Mouse (Mus musculus) forebrain, postnatal 0 days (tissue): ENCODE measurements around the gene Olfr221. TPM values are rescaled to one million over a fixed set of nuclear protein-coding genes. Genes with fewer than 3 reads are reported as not detected.

Source experiments
- ATAC-seq: fragments of 200-750 bp; cut with Nextera tagmentation; 2 replicates; pipeline ENCODE4 v1.8.0; 2017; ENCODE audit warnings: mild to moderate bottlenecking, moderate library complexity
- DNase-seq: peaks from one replicate; pipeline ENCODE4 v3.0.0-alpha.2; 2015
- H3K27ac ChIP-seq: fragments of 300-500 bp; sonication (generic); 2 replicates; pipeline ENCODE4 v1.5.1; 2014; ENCODE audit warnings: low read depth, mild to moderate bottlenecking, antibody characterized with exemption, low read length, moderate library complexity, mixed read lengths
- H3K27me3 ChIP-seq: fragments of 300-500 bp; sonication (generic); 2 replicates; pipeline ENCODE4 v1.6.1; 2014; ENCODE audit warnings: mild to moderate bottlenecking, low read length, mixed read lengths; ENCODE audit not compliant: insufficient read depth
- H3K36me3 ChIP-seq: fragments of 300-500 bp; sonication (generic); 2 replicates; pipeline ENCODE4 v1.6.1; 2014; ENCODE audit warnings: mild to moderate bottlenecking, moderate library complexity; ENCODE audit not compliant: insufficient read depth
- H3K4me1 ChIP-seq: fragments of 300-500 bp; sonication (generic); 2 replicates; pipeline ENCODE4 v1.6.1; 2014; ENCODE audit warnings: antibody characterized with exemption; ENCODE audit not compliant: insufficient read depth
- H3K4me2 ChIP-seq: fragments of 300-500 bp; sonication (generic); 2 replicates; pipeline ENCODE4 v1.6.1; 2014; ENCODE audit warnings: low read depth, mild to moderate bottlenecking, moderate library complexity
- H3K4me3 ChIP-seq: fragments of 300-500 bp; sonication (generic); 2 replicates; pipeline ENCODE4 v1.5.1; 2014; ENCODE audit warnings: low read depth, low read length, mixed read lengths
- H3K9ac ChIP-seq: fragments of 300-500 bp; sonication (generic); 2 replicates; pipeline ENCODE4 v1.6.1; 2014; ENCODE audit warnings: mild to moderate bottlenecking
- H3K9me3 ChIP-seq: fragments of 300-500 bp; sonication (generic); 2 replicates; pipeline ENCODE4 v1.6.1; 2016; ENCODE audit warnings: low read length
- CTCF ChIP-seq: sonication (generic); IDR thresholded peaks from 2 replicates; pipeline ENCODE4 v1.5.1; 2016; ENCODE audit warnings: antibody characterized with exemption, control low read depth, low read depth
- WGBS: fragments of 180-500 bp; shearing (Covaris S2); extraction: QIAGEN DNeasy Blood & Tissue Kit; methylation state at CpG from one replicate; pipeline ENCODE4 v1.1.7; 2014; 5-methylcytosine and 5-hydroxymethylcytosine counted together
- polyA plus RNA-seq: library from polyadenylated mRNA; unstranded; fragments of >200 nt; fragmentation: Nextera tagmentation; extraction: Ambion mirVana; gene quantifications from 2 replicates; pipeline ENCODE4 v1.2.1, GENCODE M21; 2015
- total RNA-seq: library from RNA; depleted of rRNA; stranded (reverse); fragments of >200 nt; gene quantifications from 2 replicates; pipeline ENCODE4 v1.2.3, GENCODE M21; 2014

Gene Olfr221
- total and polyA plus RNA-seq, 2 experiments from 2014 or later: not detected

DNA sequence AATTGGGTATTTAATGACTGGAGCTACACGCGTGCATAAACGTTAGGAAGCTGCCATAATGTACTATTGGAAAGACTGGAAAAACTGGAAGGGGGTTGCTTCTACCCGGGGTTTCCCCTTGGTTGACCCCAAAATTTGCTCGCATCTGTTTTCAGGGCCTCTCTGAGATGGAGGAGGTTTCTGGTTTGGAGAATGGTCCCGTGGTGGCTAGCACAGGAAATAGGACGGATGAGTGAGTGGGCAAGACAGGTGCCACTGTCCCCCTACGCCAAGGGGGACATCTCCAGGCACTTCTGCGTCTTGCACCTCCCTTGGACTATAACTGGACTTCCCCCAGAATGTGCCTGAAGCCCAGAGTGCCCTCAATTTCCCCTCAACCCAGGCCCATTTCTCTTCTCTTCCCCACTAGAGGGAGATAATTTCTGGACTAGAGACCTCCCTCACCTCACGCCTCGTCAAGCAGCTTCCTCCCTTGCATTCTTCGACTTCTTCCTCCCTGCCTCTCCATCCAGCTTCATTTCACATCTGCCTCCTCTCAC, 23.1 kb downstream of the Olfr221 start:
- 24% methylated on average over 12 of the region's 12 CpGs for WGBS
- no peaks in the 10 kb centered on the region for H3K36me3 ChIP-seq
- H3K4me1 ChIP-seq: peaks cover 15% of the 10 kb centered on the region; the same call in 1 of the 2 replicates
- H3K4me2 ChIP-seq: peak overlapping the region; percentile 77
- peak overlapping the region; percentile 93 for H3K9ac ChIP-seq
- DNase-seq (no peak), ATAC-seq (no peak; the same call in 1 of the 2 replicates)
- H3K27me3 ChIP-seq: no peaks in the 10 kb centered on the region
- TF ChIP-seq CTCF: no peak
- H3K27ac ChIP-seq: peak overlapping the region; percentile 99
- H3K9me3 ChIP-seq: no peaks in the 10 kb centered on the region
- H3K4me3 ChIP-seq: peak overlapping the region; percentile 76

DNA sequence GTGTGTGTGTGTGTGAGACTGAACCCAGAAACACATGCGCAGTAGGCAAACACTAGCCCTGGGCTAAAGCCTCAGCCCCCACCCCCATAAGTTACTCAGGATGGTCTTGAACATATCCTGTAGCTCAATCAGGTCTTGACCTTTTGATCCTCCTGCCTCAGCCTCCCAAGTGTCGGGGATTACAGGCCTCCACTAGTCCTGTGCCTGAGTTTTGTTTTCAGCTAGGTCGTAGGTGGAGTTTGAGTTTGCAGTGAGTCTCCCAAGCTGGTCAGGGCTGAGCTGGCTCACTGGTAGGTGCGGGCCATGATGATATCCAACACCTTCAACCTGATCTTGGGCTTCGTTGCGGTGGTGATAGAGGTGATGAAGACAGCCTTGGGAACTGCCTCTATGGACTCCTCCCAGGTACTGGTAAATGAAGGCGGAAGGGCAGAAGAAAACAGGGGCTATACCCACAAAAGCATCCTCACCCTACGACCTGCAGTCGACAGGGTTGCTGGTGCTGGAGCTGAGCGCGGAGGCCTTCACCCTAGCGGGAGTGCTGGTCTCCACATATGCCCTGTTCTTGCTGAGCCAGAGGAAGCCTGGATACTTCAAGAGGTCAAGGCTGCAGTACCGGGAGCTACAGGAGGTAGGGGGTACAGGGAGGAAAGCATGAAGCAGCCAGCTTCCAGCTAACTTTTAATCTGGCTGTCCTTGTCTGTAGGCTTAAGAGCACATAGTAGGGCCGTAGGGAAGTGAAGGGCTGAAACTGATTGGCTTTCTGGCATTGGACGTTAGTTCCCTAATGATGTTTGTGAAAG, 23.8 kb downstream of the Olfr221 start:
- Histone ChIP-seq H3K9ac (peak overlapping the region; percentile 93; the same call in 1 of the 2 replicates), H3K4me1 (peaks cover 15% of the 10 kb centered on the region; the same call in 1 of the 2 replicates), H3K4me2 (peak overlapping the region; percentile 77), H3K27me3 (no peaks in the 10 kb centered on the region), H3K9me3 (no peaks in the 10 kb centered on the region), H3K36me3 (no peaks in the 10 kb centered on the region), H3K4me3 (0 out of 2 replicates have a peak overlapping the region, but pooled peaks have one; percentile 76), H3K27ac (peak overlapping the region; percentile 99; the same call in 1 of the 2 replicates)
- WGBS: 85% methylated on average over 15 of the region's 15 CpGs
- TF ChIP-seq CTCF: no peak
- ATAC-seq (no peak), DNase-seq (no peak)

DNA sequence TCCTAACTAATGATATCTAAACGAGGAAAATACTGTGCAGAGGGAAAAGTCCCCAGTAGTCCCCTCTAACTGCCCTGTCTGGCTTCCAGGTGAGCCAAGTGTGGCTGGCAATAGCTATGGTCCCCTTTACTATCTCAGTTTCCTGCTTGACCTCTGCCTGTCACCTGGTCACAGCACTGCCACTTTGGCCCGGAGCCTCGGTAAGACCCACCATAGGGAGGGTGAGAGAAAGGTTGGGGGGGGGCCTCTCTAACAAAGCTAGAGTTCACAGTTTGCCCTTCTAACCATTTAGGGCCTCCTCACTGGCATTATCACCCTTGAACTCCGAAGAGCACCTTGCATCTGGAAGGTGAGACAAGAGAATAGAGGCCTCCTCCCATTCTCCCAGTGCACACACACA, 24.6 kb downstream of the Olfr221 start:
- no peaks in the 10 kb centered on the region for H3K27me3 ChIP-seq
- no peak overlapping the region for H3K27ac ChIP-seq
- 82% methylated on average over 4 of the region's 4 CpGs for WGBS
- H3K36me3 ChIP-seq: no peaks in the 10 kb centered on the region
- no peak overlapping the region for H3K9ac ChIP-seq
- ATAC-seq (no peak), DNase-seq (no peak)
- no peaks in the 10 kb centered on the region for H3K9me3 ChIP-seq
- no peak for TF ChIP-seq CTCF
- peaks cover 12% of the 10 kb centered on the region; the same call in 1 of the 2 replicates for H3K4me1 ChIP-seq
- no peak overlapping the region for H3K4me3 ChIP-seq
- H3K4me2 ChIP-seq: no peak overlapping the region

DNA sequence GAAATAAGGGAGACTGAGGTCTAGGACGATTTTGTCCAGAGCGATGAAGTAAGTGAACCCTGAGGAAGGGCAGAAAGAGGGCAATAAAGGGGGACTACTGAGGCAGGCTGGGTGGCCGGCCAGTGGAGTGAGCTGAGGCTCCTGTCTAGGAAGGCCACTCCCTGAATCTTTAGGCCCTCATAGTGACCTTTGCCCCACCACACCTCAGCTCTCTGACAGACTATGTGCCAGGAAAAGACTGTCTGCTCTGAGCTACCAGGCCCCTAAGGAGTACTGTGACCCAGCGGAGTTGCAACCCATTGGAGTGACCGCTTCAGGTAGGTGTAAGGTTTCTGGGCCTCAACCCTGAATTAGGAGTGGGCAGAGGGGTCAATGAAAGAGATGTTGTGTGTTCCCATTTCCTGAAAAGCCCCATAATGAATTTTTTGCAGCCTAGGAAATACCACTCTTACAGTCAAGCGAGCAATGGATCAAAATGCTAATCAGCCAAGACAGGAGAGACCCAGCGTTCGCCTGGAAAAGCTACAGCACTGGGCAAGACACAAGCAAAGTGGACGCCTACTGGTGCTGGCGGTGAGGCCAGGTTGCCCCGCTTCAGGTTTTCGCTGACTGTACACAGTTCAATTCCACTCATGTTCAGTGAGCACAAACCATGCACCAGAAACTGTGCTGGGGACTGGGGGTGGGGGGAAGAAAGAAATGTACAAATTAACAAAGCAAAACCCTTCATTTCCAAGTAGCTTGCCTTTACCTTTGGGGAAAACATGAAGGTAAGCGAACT, 25.4 kb downstream of the Olfr221 start:
- Histone ChIP-seq H3K4me2 (no peak overlapping the region), H3K9ac (no peak overlapping the region), H3K27me3 (no peaks in the 10 kb centered on the region), H3K4me3 (no peak overlapping the region), H3K9me3 (no peaks in the 10 kb centered on the region), H3K4me1 (peaks cover 8% of the 10 kb centered on the region), H3K36me3 (no peaks in the 10 kb centered on the region), H3K27ac (no peak overlapping the region)
- TF ChIP-seq CTCF: no peak
- DNase-seq (no peak), ATAC-seq (no peak)
- 73% methylated on average over 13 of the region's 13 CpGs for WGBS

DNA sequence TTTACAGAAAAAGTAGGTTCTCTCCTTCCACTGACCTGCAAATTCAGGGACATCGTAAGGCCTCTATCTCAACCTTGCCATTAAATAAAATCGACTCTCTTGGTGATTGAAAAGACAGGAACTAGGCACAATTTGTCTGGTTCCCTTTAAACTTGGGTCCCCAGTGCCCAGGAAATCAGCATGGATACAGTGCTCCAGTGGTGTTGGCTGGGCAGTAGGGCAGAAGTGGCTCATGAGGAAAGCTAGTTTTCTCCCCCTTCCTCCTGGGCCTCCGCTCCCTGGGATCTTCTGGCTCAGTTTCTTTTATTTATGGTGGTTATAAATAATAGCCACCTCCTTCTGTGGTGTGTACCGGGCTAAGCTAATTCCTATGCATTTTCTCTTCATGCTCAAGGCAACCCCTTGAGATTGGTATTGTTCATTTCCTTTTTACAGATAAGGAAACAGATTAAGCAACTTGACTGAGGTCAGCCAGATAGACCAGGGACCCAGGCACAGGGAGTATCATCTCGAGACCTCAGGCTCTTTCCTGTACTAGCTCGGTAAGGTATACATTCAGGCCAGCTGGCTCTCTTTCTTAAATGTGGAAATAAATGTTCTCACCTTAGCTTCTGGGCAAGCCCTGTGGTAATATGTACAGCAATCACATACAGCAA, 26.7 kb downstream of the Olfr221 start, which contains the start of gene Tmem253:
Gene Tmem253 (plus strand): TSS at position 214 of the 656 bp plus-strand sequence.
- no peak for TF ChIP-seq CTCF
- H3K4me3 ChIP-seq: peak within 1 kb of the TSS; percentile 70
- H3K27ac ChIP-seq: peak within 1 kb of the TSS; percentile 90
- H3K4me1 ChIP-seq: peaks cover 13% of the 10 kb centered on the region
- DNase-seq (no peak), ATAC-seq (no peak)
- 25% methylated on average over 6 of the region's 6 CpGs for WGBS
- H3K27me3 ChIP-seq: no peaks in the 10 kb centered on the region
- no peaks in the 10 kb centered on the region for H3K36me3 ChIP-seq
- H3K9me3 ChIP-seq: no peaks in the 10 kb centered on the region
- H3K4me2 ChIP-seq: peak within 1 kb of the TSS; percentile 65
- peak within 1 kb of the TSS; percentile 74 for H3K9ac ChIP-seq

DNA sequence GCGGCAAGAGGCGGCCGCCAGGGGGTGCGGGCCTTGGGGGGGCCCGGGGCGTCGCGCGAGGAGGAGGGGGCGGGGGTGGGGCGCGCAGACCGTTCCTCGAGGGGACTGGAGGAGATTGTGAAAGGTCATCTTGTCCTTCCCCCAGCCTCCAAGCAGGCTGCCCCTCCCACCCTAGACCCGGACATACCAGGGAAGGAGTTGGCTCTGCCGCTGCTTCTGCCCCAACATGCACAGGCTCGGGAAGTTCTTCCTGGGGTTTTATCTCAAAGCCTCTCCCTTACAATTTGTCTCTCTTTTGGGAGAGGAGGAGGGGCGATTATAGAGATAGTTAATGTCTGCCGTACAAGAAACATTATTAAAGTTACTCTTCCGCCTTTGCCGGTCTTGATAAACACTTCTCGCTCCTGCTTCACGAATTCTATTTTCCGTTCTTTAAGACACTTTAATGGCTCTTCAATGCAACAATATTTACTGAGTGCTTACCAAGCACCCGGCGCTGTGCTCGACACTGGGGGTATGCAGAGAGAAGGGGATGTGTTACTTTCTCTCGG, 27.4 kb downstream of the Olfr221 start:
- Histone ChIP-seq H3K4me3 (peak overlapping the region; percentile 70), H3K27me3 (no peaks in the 10 kb centered on the region), H3K27ac (peak overlapping the region; percentile 90), H3K9me3 (no peaks in the 10 kb centered on the region), H3K36me3 (no peaks in the 10 kb centered on the region), H3K9ac (peak overlapping the region; percentile 74), H3K4me1 (peaks cover 18% of the 10 kb centered on the region), H3K4me2 (peak overlapping the region; percentile 65)
- DNase-seq (peak; percentile 60), ATAC-seq (peak; percentile 4)
- under 1% methylated on average over 18 of the region's 28 CpGs for WGBS
- no peak for TF ChIP-seq CTCF
